ENCODE assay signal across 1 mouse cellular context in genomic region chr11:75167643-75168589, GRCm38 (mm10).
TF ChIP-seq lines count a peak whose summit lies in the region.

No protein-coding gene starts in this region.

TF ChIP-seq in MEL, 35 proteins besides CTCF, POLR2A, EP300 and RAD21 (continued from another document):
- TF ChIP-seq E2F4 (IDR thresholded peaks at IDR 0.05; ENCODE audit: borderline replicate concordance, low read depth, low read length) (no peak), UBTF (IDR thresholded peaks at IDR 0.05; ENCODE audit: borderline replicate concordance, insufficient read depth, low read depth, low read length) (0 out of 2 replicates have a peak, but pooled peaks have one; percentile 60), SIN3A (IDR thresholded peaks at IDR 0.05; ENCODE audit: low read length) (no peak; the same call in 1 of the 2 replicates)
